Mouse (Mus musculus): ENCODE results near the gene Mfn1. TPM values are rescaled to one million over a fixed set of nuclear protein-coding genes. Genes with fewer than 3 reads are reported as not detected.

Mfn1 gene
- polyA plus RNA-seq, 1 experiment from 2014 or later: 92.9 TPM

- no peak overlapping the region for H3K9ac ChIP-seq (ENCODE audit: low read length)
- H3K4me2 ChIP-seq (ENCODE audit: low read depth, low read length): peak overlapping the region; percentile 19; the same call in 1 of the 2 replicates
- H3K27ac ChIP-seq (ENCODE audit: low read length): no peak overlapping the region
- 73% methylated on average over 2 of the region's 2 CpGs for WGBS
- no peaks in the 10 kb centered on the region for H3K4me1 ChIP-seq (ENCODE audit: control insufficient read depth, insufficient read depth, low read length)
- no peaks in the 10 kb centered on the region for H3K27me3 ChIP-seq (ENCODE audit: control insufficient read depth, insufficient read depth, low read length)
- H3K9me3 ChIP-seq (replicated peaks; ENCODE audit: control insufficient read depth, low read length): no peaks in the 10 kb centered on the region
- no peak for ATAC-seq (replicated peaks; ENCODE audit: extremely low read depth, insufficient read depth, low FRiP score)
- no peaks in the 10 kb centered on the region; the same call in 1 of the 2 replicates for H3K36me3 ChIP-seq (ENCODE audit: control insufficient read depth, insufficient read depth)
- no peak overlapping the region for H3K4me3 ChIP-seq (ENCODE audit: low read length)
These were observed 85.5 kb downstream of the Mfn1 start for GRCm38 (mm10) chr3:32614786-32615185.

- Histone ChIP-seq H3K4me2 (ENCODE audit: low read depth, low read length) (peak overlapping the region; percentile 73), H3K27ac (ENCODE audit: low read length) (no peak overlapping the region), H3K9me3 (replicated peaks; ENCODE audit: control insufficient read depth, low read length) (no peaks in the 10 kb centered on the region), H3K9ac (ENCODE audit: low read length) (peak overlapping the region; percentile 81), H3K4me3 (ENCODE audit: low read length) (peak overlapping the region; percentile 81), H3K36me3 (ENCODE audit: control insufficient read depth, insufficient read depth) (no peaks in the 10 kb centered on the region; the same call in 1 of the 2 replicates), H3K4me1 (ENCODE audit: control insufficient read depth, insufficient read depth, low read length) (no peaks in the 10 kb centered on the region), H3K27me3 (ENCODE audit: control insufficient read depth, insufficient read depth, low read length) (no peaks in the 10 kb centered on the region)
- 51% methylated on average over 5 of the region's 5 CpGs for WGBS
- ATAC-seq (replicated peaks; ENCODE audit: extremely low read depth, insufficient read depth, low FRiP score): no peak
These were observed 86.1 kb downstream of the Mfn1 start for GRCm38 (mm10) chr3:32615376-32615775.

GRCm38 (mm10) chr3:32616006-32616330 lies 86.7 kb downstream of the Mfn1 start:
- Histone ChIP-seq H3K4me2 (ENCODE audit: low read depth, low read length) (peak overlapping the region; percentile 73), H3K9ac (ENCODE audit: low read length) (peak overlapping the region; percentile 81), H3K4me3 (ENCODE audit: low read length) (peak overlapping the region; percentile 81), H3K9me3 (replicated peaks; ENCODE audit: control insufficient read depth, low read length) (no peaks in the 10 kb centered on the region), H3K36me3 (ENCODE audit: control insufficient read depth, insufficient read depth) (no peaks in the 10 kb centered on the region; the same call in 1 of the 2 replicates), H3K27ac (ENCODE audit: low read length) (peak overlapping the region; percentile 52), H3K27me3 (ENCODE audit: control insufficient read depth, insufficient read depth, low read length) (no peaks in the 10 kb centered on the region), H3K4me1 (ENCODE audit: control insufficient read depth, insufficient read depth, low read length) (no peaks in the 10 kb centered on the region)
- 5% methylated on average over 13 of the region's 14 CpGs for WGBS
- peak; percentile 39; the same call in 1 of the 2 replicates for ATAC-seq (replicated peaks; ENCODE audit: extremely low read depth, insufficient read depth, low FRiP score)

- peak; percentile 88 for ATAC-seq (replicated peaks; ENCODE audit: extremely low read depth, insufficient read depth, low FRiP score)
- H3K9me3 ChIP-seq (replicated peaks; ENCODE audit: control insufficient read depth, low read length): no peaks in the 10 kb centered on the region
- peak within 1 kb of the TSS; percentile 81 for H3K9ac ChIP-seq (ENCODE audit: low read length)
- H3K4me3 ChIP-seq (ENCODE audit: low read length): peak within 1 kb of the TSS; percentile 81
- H3K4me1 ChIP-seq (ENCODE audit: control insufficient read depth, insufficient read depth, low read length): no peaks in the 10 kb centered on the region
- H3K27me3 ChIP-seq (ENCODE audit: control insufficient read depth, insufficient read depth, low read length): no peaks in the 10 kb centered on the region
- under 1% methylated on average over 78 of the region's 83 CpGs for WGBS
- H3K27ac ChIP-seq (ENCODE audit: low read length): peak within 1 kb of the TSS; percentile 77
- no peaks in the 10 kb centered on the region; the same call in 1 of the 2 replicates for H3K36me3 ChIP-seq (ENCODE audit: control insufficient read depth, insufficient read depth)
- peak within 1 kb of the TSS; percentile 73 for H3K4me2 ChIP-seq (ENCODE audit: low read depth, low read length)
These were observed 87.2 kb downstream of the Mfn1 start, which contains the start of gene Gnb4 for GRCm38 (mm10) chr3:32616331-32617052. TSS of gene Gnb4 (minus strand) at chr3:32616585.

GRCm38 (mm10) chr3:32617053-32617642 lies 87.9 kb downstream of the Mfn1 start:
- Histone ChIP-seq H3K4me3 (ENCODE audit: low read length) (peak overlapping the region; percentile 81), H3K4me1 (ENCODE audit: control insufficient read depth, insufficient read depth, low read length) (no peaks in the 10 kb centered on the region), H3K9me3 (replicated peaks; ENCODE audit: control insufficient read depth, low read length) (no peaks in the 10 kb centered on the region), H3K36me3 (ENCODE audit: control insufficient read depth, insufficient read depth) (no peaks in the 10 kb centered on the region; the same call in 1 of the 2 replicates), H3K27me3 (ENCODE audit: control insufficient read depth, insufficient read depth, low read length) (no peaks in the 10 kb centered on the region), H3K9ac (ENCODE audit: low read length) (peak overlapping the region; percentile 81), H3K4me2 (ENCODE audit: low read depth, low read length) (peak overlapping the region; percentile 73), H3K27ac (ENCODE audit: low read length) (peak overlapping the region; percentile 77)
- ATAC-seq (replicated peaks; ENCODE audit: extremely low read depth, insufficient read depth, low FRiP score): peak; percentile 4; the same call in 1 of the 2 replicates
- 17% methylated on average over 16 of the region's 16 CpGs for WGBS

GRCm38 (mm10) chr3:32621658-32622057 lies 92.4 kb downstream of the Mfn1 start:
- Histone ChIP-seq H3K4me2 (ENCODE audit: low read depth, low read length) (no peak overlapping the region), H3K36me3 (ENCODE audit: control insufficient read depth, insufficient read depth) (no peaks in the 10 kb centered on the region), H3K27ac (ENCODE audit: low read length) (no peak overlapping the region), H3K4me1 (ENCODE audit: control insufficient read depth, insufficient read depth, low read length) (no peaks in the 10 kb centered on the region), H3K9ac (ENCODE audit: low read length) (no peak overlapping the region), H3K27me3 (ENCODE audit: control insufficient read depth, insufficient read depth, low read length) (no peaks in the 10 kb centered on the region), H3K9me3 (replicated peaks; ENCODE audit: control insufficient read depth, low read length) (no peaks in the 10 kb centered on the region), H3K4me3 (ENCODE audit: low read length) (no peak overlapping the region)
- WGBS: 87% methylated on average over 1 of the region's 1 CpGs
- ATAC-seq (replicated peaks; ENCODE audit: extremely low read depth, insufficient read depth, low FRiP score): no peak

GRCm38 (mm10) chr3:32622106-32622505 lies 92.8 kb downstream of the Mfn1 start:
- H3K27ac ChIP-seq (ENCODE audit: low read length): no peak overlapping the region
- H3K4me2 ChIP-seq (ENCODE audit: low read depth, low read length): no peak overlapping the region
- no peaks in the 10 kb centered on the region for H3K27me3 ChIP-seq (ENCODE audit: control insufficient read depth, insufficient read depth, low read length)
- ATAC-seq (replicated peaks; ENCODE audit: extremely low read depth, insufficient read depth, low FRiP score): no peak
- no peaks in the 10 kb centered on the region for H3K4me1 ChIP-seq (ENCODE audit: control insufficient read depth, insufficient read depth, low read length)
- whole genome bisulfite sequencing: 81% methylated on average over 3 of the region's 3 CpGs
- no peaks in the 10 kb centered on the region for H3K36me3 ChIP-seq (ENCODE audit: control insufficient read depth, insufficient read depth)
- H3K9ac ChIP-seq (ENCODE audit: low read length): no peak overlapping the region
- no peak overlapping the region for H3K4me3 ChIP-seq (ENCODE audit: low read length)
- H3K9me3 ChIP-seq (replicated peaks; ENCODE audit: control insufficient read depth, low read length): no peaks in the 10 kb centered on the region

- no peak overlapping the region for H3K9ac ChIP-seq (ENCODE audit: low read length)
- no peak overlapping the region for H3K27ac ChIP-seq (ENCODE audit: low read length)
- H3K9me3 ChIP-seq (replicated peaks; ENCODE audit: control insufficient read depth, low read length): no peaks in the 10 kb centered on the region
- no peak for ATAC-seq (replicated peaks; ENCODE audit: extremely low read depth, insufficient read depth, low FRiP score)
- H3K36me3 ChIP-seq (ENCODE audit: control insufficient read depth, insufficient read depth): no peaks in the 10 kb centered on the region
- WGBS: 64% methylated on average over 7 of the region's 7 CpGs
- no peaks in the 10 kb centered on the region for H3K4me1 ChIP-seq (ENCODE audit: control insufficient read depth, insufficient read depth, low read length)
- no peaks in the 10 kb centered on the region for H3K27me3 ChIP-seq (ENCODE audit: control insufficient read depth, insufficient read depth, low read length)
- no peak overlapping the region for H3K4me2 ChIP-seq (ENCODE audit: low read depth, low read length)
- no peak overlapping the region for H3K4me3 ChIP-seq (ENCODE audit: low read length)
These were observed 98.9 kb downstream of the Mfn1 start for GRCm38 (mm10) chr3:32628141-32628540.

All from heart, embryonic 16.5 days (tissue).